Mouse (Mus musculus): ENCODE data around the gene A4gnt.

The A4gnt gene

GRCm38 (mm10) chr9:99637227-99637626 lies 24.9 kb downstream of the A4gnt start:
- no peak for DNase-seq

DNA sequence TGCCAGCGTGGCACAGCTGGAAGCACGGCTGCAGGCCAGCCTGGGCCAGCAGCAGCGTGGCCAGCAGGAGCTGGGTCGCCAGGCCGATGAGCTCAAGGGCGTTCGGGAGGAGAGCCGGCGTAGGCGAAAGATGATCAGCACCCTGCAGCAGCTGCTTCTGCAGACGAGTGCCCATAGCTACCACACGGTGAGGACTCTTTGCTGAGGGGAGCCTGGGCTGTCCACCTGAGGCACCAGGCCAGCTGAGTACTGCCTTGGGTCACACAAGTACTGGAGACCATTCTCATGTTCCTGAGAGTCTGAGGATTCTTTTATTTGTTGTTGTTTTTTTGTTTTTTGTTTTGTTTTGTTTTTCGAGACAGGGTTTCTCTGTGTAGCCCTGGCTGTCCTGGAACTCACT lies 25.4 kb downstream of the A4gnt start:
- no peak for DNase-seq

DNA sequence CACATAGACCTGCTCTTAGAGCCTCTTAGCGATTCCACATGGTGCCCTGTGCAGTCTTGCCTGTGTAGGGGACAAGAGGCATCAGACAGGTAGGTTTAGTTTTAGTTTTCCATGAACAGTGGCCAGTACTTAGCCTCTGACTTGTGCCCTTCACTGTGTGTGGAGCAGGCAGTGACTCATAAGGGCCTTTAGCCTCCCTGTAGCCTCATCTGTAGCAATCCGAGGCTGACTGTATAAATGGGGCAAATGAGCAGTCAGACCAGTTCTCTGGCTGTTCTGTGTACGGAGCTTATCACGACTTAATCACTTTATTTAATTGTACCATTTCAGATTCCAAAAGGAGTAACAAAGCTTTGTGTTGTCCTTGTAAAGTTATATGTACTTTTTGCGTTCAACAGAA lies 27.7 kb downstream of the A4gnt start:
- DNase-seq, result no peak

DNA sequence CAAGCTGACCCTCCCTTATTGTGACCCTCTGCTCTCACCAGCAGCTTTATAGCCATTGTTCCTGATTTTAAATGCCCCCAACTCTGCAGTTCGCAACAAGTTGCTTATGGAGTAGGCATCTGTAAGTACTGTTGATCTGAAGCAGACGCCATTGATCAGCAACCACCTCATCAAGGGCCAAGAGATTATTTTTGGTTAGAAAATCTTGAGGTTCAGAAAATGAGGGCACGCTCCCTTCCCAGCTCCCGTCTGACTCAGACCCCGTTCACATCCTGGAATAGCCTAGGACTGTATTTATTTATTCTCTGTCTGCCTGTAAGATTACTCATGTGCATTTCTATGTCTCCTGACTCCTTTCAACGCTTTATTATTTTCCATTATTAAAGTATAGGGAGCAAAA lies 33.1 kb downstream of the A4gnt start:
- DNase-seq, result peak; percentile 46

DNA sequence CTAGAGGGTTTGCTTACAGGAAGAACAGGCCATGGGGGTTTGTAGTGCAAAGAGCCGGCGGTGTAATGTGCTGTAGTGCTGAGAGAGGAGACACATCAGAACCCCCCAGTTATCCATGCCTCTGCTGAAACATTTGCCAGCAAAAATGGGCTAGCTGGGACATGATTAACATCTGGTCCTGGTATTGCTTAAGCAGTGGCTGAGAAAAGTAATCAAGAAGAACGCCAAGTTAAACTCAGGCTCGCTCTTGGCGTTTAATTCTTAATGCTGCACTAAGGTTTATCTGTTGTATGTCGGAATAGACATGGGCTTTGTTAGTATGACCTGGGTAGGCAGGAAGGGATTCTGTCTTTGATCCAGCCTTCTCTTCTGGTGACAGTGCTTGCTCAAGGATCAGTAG lies 33.8 kb downstream of the A4gnt start:
- DNase-seq, result no peak

DNA sequence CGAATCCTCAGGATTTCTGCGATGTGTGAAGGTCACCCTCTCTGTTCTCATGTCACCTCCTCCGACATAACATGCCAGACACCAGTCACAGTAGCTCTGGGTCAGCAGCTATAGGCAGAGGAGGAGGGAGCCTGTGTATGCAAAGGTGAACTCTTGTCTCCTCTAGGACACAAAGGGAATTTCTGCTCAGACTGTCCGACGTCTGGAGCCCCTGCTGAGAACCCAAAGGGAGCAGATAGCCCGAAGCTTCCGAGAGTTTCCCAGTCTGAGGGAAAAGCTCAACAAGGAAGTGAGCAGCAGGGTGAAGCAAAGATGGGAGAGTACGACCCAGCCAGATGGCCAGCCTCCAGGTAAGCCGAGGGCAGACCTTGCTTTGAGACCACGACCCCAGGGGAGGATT lies 48.5 kb downstream of the A4gnt start:
- no peak for DNase-seq

GRCm38 (mm10) chr9:99661606-99662166 lies 49.4 kb downstream of the A4gnt start:
- DNase-seq, result no peak

DNA sequence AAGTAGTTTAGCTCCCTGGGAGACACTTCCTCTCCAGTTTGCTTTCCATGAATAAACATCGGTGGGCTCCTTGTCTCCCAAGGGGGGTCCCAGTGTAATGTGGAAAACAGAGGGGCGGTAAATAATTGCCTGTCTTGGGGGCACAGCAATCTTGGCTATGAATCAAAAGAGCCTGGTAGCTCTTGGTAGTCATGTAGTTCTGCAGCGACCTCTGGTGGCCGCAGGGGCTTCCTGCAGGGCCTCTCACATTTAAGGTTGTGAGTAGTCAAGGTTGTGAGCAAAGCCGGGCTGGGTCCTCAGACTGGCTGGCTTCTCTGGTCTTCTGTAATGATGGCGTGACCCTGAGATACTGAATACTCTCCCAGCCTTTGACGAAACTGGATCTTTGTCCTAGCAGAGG lies 50.1 kb downstream of the A4gnt start:
- DNase-seq, result peak; percentile 74

GRCm38 (mm10) chr9:99662887-99663286 lies 50.6 kb downstream of the A4gnt start:
- no peak for DNase-seq

- DNase-seq, result peak; percentile 60
These were observed 55.3 kb downstream of the A4gnt start for GRCm38 (mm10) chr9:99667596-99667995.

DNA sequence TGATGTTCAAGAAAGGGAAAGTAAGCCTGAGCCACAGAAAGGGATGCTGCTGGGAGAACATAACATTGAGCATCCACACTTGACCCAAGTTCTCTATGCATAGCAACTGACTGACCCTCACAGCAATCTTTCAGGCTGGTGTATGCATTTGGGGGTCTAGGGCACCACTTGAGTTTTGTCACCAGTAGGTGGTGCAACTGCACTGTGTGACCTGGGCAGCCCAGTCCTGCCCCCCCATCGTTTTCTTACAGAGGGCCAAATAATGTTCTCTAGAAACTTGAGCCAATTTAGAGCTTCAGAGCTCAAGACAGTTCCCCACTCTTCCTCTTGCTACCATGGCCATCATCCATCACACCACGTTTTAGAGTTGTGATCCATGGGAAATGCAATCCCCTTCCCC lies 59.3 kb downstream of the A4gnt start:
- peak; percentile 51 for DNase-seq
